Comparison of ENCODE assay signal across 20 mouse cellular contexts in genomic region chr7:64582358-64582757, GRCm38 (mm10).
DNase-seq lines count a peak whose midpoint lies in the region; ATAC-seq and TF ChIP-seq lines count a peak whose summit lies in the region.
"Had no signal": no experiment of that assay in that cellular context is flagged by ENCODE, and none has a peak within 500 bp of the region (broad histone marks: within the 10 kb centered on the region; RNA-seq: fewer than 3 reads in every experiment).

No protein-coding gene starts in this region.

- no peak overlapping the region for H3K9ac ChIP-seq in hindbrain, postnatal 0 days (replicated peaks; ENCODE audit: low read length)
- H3K9ac ChIP-seq in hindbrain, embryonic 11.5 days (ENCODE audit: low read depth, low read length) = no peak overlapping the region
- H3K9ac ChIP-seq in midbrain, embryonic 14.5 days (replicated peaks; ENCODE audit: low read length) = no peak overlapping the region
- H3K9ac ChIP-seq in midbrain, embryonic 11.5 days (ENCODE audit: low read length) = no peak overlapping the region
- H3K9ac ChIP-seq: embryonic facial prominence, embryonic 15.5 days; heart, embryonic 12.5 days; hindbrain, embryonic 13.5 days had no signal

- 0 out of 2 replicates have a peak, but pooled peaks have one; percentile 16 for ATAC-seq in hindbrain, postnatal 0 days
- no peak for ATAC-seq in hindbrain, embryonic 11.5 days (ENCODE audit: low FRiP score)
- ATAC-seq in midbrain, embryonic 14.5 days (ENCODE audit: low FRiP score, low TSS enrichment) = no peak
- no peak for ATAC-seq in midbrain, embryonic 11.5 days (ENCODE audit: low FRiP score)

- peak; percentile 16 for DNase-seq in cerebellum, adult 9-11 months
- DNase-seq in cerebellum, adult 18-20 months = no peak
- DNase-seq in hindbrain, postnatal 0 days (ENCODE audit: low spot score) = peak; percentile 23
- DNase-seq in hindbrain, embryonic 11.5 days (ENCODE audit: low spot score) = no peak
- DNase-seq in midbrain, embryonic 14.5 days = peak; percentile 31
- DNase-seq in midbrain, embryonic 11.5 days (ENCODE audit: low spot score, missing footprints) = no peak
- DNase-seq in brain, embryonic 14.5 days (ENCODE audit: low read depth) = peak; percentile 64
- no peak for DNase-seq in kidney, adult 8-10 months
- DNase-seq: adrenal gland, postnatal 10 days; B cell, adult 2 months; cerebellum, adult 11-12 months; cerebellum, postnatal 10 days; embryo, embryonic 11 days; gastrocnemius, adult 2 months; gastrocnemius, postnatal 25 days had no signal

- H3K9me3 ChIP-seq in hindbrain, postnatal 0 days (ENCODE audit: low read length) = no peaks in the 10 kb centered on the region
- no peaks in the 10 kb centered on the region for H3K9me3 ChIP-seq in hindbrain, embryonic 11.5 days (ENCODE audit: control insufficient read depth, low read length)
- H3K9me3 ChIP-seq in midbrain, embryonic 14.5 days (ENCODE audit: control insufficient read depth, low read length) = no peaks in the 10 kb centered on the region
- no peaks in the 10 kb centered on the region for H3K9me3 ChIP-seq in midbrain, embryonic 11.5 days (ENCODE audit: control insufficient read depth, low read length)
- H3K9me3 ChIP-seq: embryonic facial prominence, embryonic 15.5 days; forebrain, embryonic 10.5 days; heart, embryonic 12.5 days; hindbrain, embryonic 13.5 days had no signal

- H3K4me1 ChIP-seq in hindbrain, postnatal 0 days (ENCODE audit: insufficient read depth, low read length) = peaks cover 15% of the 10 kb centered on the region
- peaks cover 2% of the 10 kb centered on the region; the same call in 1 of the 2 replicates for H3K4me1 ChIP-seq in hindbrain, embryonic 11.5 days (replicated peaks; ENCODE audit: control insufficient read depth, insufficient read depth, low read length)
- H3K4me1 ChIP-seq in midbrain, embryonic 14.5 days (ENCODE audit: control insufficient read depth, insufficient read depth, low read length) = peaks cover 26% of the 10 kb centered on the region
- H3K4me1 ChIP-seq in midbrain, embryonic 11.5 days (ENCODE audit: control insufficient read depth, insufficient read depth, low read length) = peaks cover 4% of the 10 kb centered on the region; the same call in 1 of the 2 replicates
- H3K4me1 ChIP-seq: heart, embryonic 12.5 days had no signal

- H3K27me3 ChIP-seq in hindbrain, postnatal 0 days (ENCODE audit: insufficient read depth, low read length) = no peaks in the 10 kb centered on the region
- no peaks in the 10 kb centered on the region for H3K27me3 ChIP-seq in hindbrain, embryonic 11.5 days (ENCODE audit: control insufficient read depth, insufficient read depth, low read length)
- no peaks in the 10 kb centered on the region for H3K27me3 ChIP-seq in midbrain, embryonic 14.5 days (ENCODE audit: control insufficient read depth, insufficient read depth, low read length)
- no peaks in the 10 kb centered on the region for H3K27me3 ChIP-seq in midbrain, embryonic 11.5 days (ENCODE audit: control insufficient read depth, insufficient read depth, low read length)
- H3K27me3 ChIP-seq: embryonic facial prominence, embryonic 15.5 days; heart, embryonic 12.5 days; hindbrain, embryonic 13.5 days had no signal

- no peak for TF ChIP-seq POLR2A in brain, embryonic 14.5 days (IDR thresholded peaks at IDR 0.05; ENCODE audit: borderline replicate concordance, extremely low read depth, insufficient read depth, insufficient read length, poor library complexity, severe bottlenecking)

- H3K27ac ChIP-seq in hindbrain, postnatal 0 days = no peak overlapping the region
- no peak overlapping the region for H3K27ac ChIP-seq in hindbrain, embryonic 11.5 days (ENCODE audit: low read depth, low read length)
- no peak overlapping the region for H3K27ac ChIP-seq in midbrain, embryonic 14.5 days (replicated peaks; ENCODE audit: low read depth, low read length)
- no peak overlapping the region for H3K27ac ChIP-seq in midbrain, embryonic 11.5 days (ENCODE audit: low read depth, low read length)
- H3K27ac ChIP-seq: embryonic facial prominence, embryonic 15.5 days; forebrain, embryonic 10.5 days; gastrocnemius, adult 2 months; hindbrain, embryonic 13.5 days had no signal

- 64% methylated on average over 8 of the region's 8 CpGs for WGBS in hindbrain, postnatal 0 days
- WGBS in hindbrain, embryonic 11.5 days = 80% methylated on average over 8 of the region's 8 CpGs
- 52% methylated on average over 8 of the region's 8 CpGs for WGBS in midbrain, embryonic 14.5 days
- WGBS in midbrain, embryonic 11.5 days = 82% methylated on average over 8 of the region's 8 CpGs

- H3K4me2 ChIP-seq in hindbrain, postnatal 0 days (ENCODE audit: low read depth, low read length) = no peak overlapping the region
- no peak overlapping the region for H3K4me2 ChIP-seq in hindbrain, embryonic 11.5 days (replicated peaks; ENCODE audit: low read depth, low read length)
- H3K4me2 ChIP-seq in midbrain, embryonic 14.5 days (ENCODE audit: low read length) = no peak overlapping the region
- no peak overlapping the region for H3K4me2 ChIP-seq in midbrain, embryonic 11.5 days
- H3K4me2 ChIP-seq: embryonic facial prominence, embryonic 15.5 days; heart, embryonic 12.5 days; hindbrain, embryonic 13.5 days had no signal

- TF ChIP-seq CTCF in hindbrain, postnatal 0 days (IDR thresholded peaks at IDR 0.05; ENCODE audit: low read depth) = no peak
- no peak for TF ChIP-seq CTCF in brain, embryonic 14.5 days (IDR thresholded peaks at IDR 0.05; ENCODE audit: borderline replicate concordance, extremely low read depth, insufficient read depth, insufficient read length)

- no peaks in the 10 kb centered on the region for H3K36me3 ChIP-seq in hindbrain, postnatal 0 days (ENCODE audit: insufficient read depth, low read length)
- H3K36me3 ChIP-seq in hindbrain, embryonic 11.5 days (ENCODE audit: control insufficient read depth, insufficient read depth, low read length) = no peaks in the 10 kb centered on the region
- H3K36me3 ChIP-seq in midbrain, embryonic 14.5 days (ENCODE audit: control insufficient read depth, insufficient read depth, low read length) = no peaks in the 10 kb centered on the region
- H3K36me3 ChIP-seq in midbrain, embryonic 11.5 days (ENCODE audit: control insufficient read depth, insufficient read depth, low read length) = no peaks in the 10 kb centered on the region
- H3K36me3 ChIP-seq: embryonic facial prominence, embryonic 15.5 days; forebrain, embryonic 10.5 days; heart, embryonic 12.5 days; hindbrain, embryonic 13.5 days had no signal

- H3K4me3 ChIP-seq in hindbrain, postnatal 0 days (ENCODE audit: low read length) = no peak overlapping the region
- no peak overlapping the region for H3K4me3 ChIP-seq in hindbrain, embryonic 11.5 days (ENCODE audit: low read depth, low read length)
- no peak overlapping the region for H3K4me3 ChIP-seq in midbrain, embryonic 14.5 days (replicated peaks; ENCODE audit: low read depth, low read length)
- no peak overlapping the region for H3K4me3 ChIP-seq in midbrain, embryonic 11.5 days (ENCODE audit: low read depth, low read length)
- H3K4me3 ChIP-seq: embryonic facial prominence, embryonic 15.5 days; erythroblast, embryonic 14.5 days; forebrain, embryonic 10.5 days; gastrocnemius, adult 2 months; heart, embryonic 12.5 days; hindbrain, embryonic 13.5 days had no signal

Comparison
In these comparisons a context has a peak if more than half of its experiments do, and no peak if none do; other contexts are left out.
1. DNase-seq: peak in cerebellum, adult 9-11 months (single experiment), hindbrain, postnatal 0 days (single experiment), midbrain, embryonic 14.5 days (single experiment) and brain, embryonic 14.5 days (single experiment); none in cerebellum, adult 18-20 months (0 of 2), hindbrain, embryonic 11.5 days (single experiment), midbrain, embryonic 11.5 days (single experiment) and kidney, adult 8-10 months (0 of 2).